Mouse (Mus musculus) embryonic facial prominence, embryonic 11.5 days (tissue): ENCODE results near the gene Ccl9. TPM values are rescaled to one million over a fixed set of nuclear protein-coding genes. Genes with fewer than 3 reads are reported as not detected.

Source experiments
- ATAC-seq: fragments of 200-750 bp; cut with Nextera tagmentation; replicated peaks from 2 replicates; pipeline ENCODE4 v1.8.0; 2017; ENCODE audit warnings: low read depth; ENCODE audit not compliant: insufficient number of reproducible peaks, low FRiP score, low TSS enrichment
- DNase-seq: peaks from one replicate; pipeline ENCODE4 v3.0.0-alpha.2; 2015; ENCODE audit warnings: low spot score
- H3K27ac ChIP-seq: fragments of 300-500 bp; sonication (generic); replicated peaks from 2 replicates; pipeline ENCODE4 v1.5.1; 2014; ENCODE audit warnings: mild to moderate bottlenecking, low read depth, low read length, control low read depth
- H3K27me3 ChIP-seq: fragments of 300-500 bp; sonication (generic); 2 replicates; pipeline ENCODE4 v1.6.1; 2014; ENCODE audit warnings: mild to moderate bottlenecking, low read length, moderate library complexity, mixed read lengths; ENCODE audit not compliant: control insufficient read depth, insufficient read depth
- H3K36me3 ChIP-seq: fragments of 300-500 bp; sonication (generic); replicated peaks from 2 replicates; pipeline ENCODE4 v1.6.1; 2014; ENCODE audit warnings: low read depth, mild to moderate bottlenecking, low read length, moderate library complexity, mixed read lengths; ENCODE audit not compliant: control insufficient read depth, insufficient read depth
- H3K4me1 ChIP-seq: fragments of 300-500 bp; sonication (generic); 2 replicates; pipeline ENCODE4 v1.6.1; 2014; ENCODE audit warnings: low read length, mixed read lengths; ENCODE audit not compliant: control insufficient read depth, insufficient read depth
- H3K4me2 ChIP-seq: fragments of 300-500 bp; sonication (generic); 2 replicates; pipeline ENCODE4 v1.6.1; 2014; ENCODE audit warnings: low read depth, mild to moderate bottlenecking, control low read depth, low read length, moderate library complexity
- H3K4me3 ChIP-seq: fragments of 300-500 bp; sonication (generic); 2 replicates; pipeline ENCODE4 v1.5.1; 2014; ENCODE audit warnings: low read depth, low read length, control low read depth
- H3K9ac ChIP-seq: fragments of 300-500 bp; sonication (generic); replicated peaks from 2 replicates; pipeline ENCODE4 v1.6.1; 2014; ENCODE audit warnings: mild to moderate bottlenecking, control low read depth, low read length
- H3K9me3 ChIP-seq: fragments of 300-500 bp; sonication (generic); replicated peaks from 2 replicates; pipeline ENCODE4 v1.6.1; 2016; ENCODE audit warnings: mild to moderate bottlenecking, low read length, inconsistent platforms, mixed read lengths; ENCODE audit not compliant: control insufficient read depth
- WGBS: fragments of 180-500 bp; shearing (Covaris S2); extraction: QIAGEN DNeasy Blood & Tissue Kit; methylation state at CpG from one replicate; pipeline ENCODE4 v1.1.7; 2014; 5-methylcytosine and 5-hydroxymethylcytosine counted together
- polyA plus RNA-seq: library from polyadenylated mRNA; unstranded; fragments of >200 nt; fragmentation: Nextera tagmentation; extraction: Ambion mirVana; gene quantifications from 2 replicates; pipeline ENCODE4 v1.2.1, GENCODE M21; 2014

Gene Ccl9
- polyA plus RNA-seq, 1 experiment from 2014 or later, result 1.2 TPM

DNA sequence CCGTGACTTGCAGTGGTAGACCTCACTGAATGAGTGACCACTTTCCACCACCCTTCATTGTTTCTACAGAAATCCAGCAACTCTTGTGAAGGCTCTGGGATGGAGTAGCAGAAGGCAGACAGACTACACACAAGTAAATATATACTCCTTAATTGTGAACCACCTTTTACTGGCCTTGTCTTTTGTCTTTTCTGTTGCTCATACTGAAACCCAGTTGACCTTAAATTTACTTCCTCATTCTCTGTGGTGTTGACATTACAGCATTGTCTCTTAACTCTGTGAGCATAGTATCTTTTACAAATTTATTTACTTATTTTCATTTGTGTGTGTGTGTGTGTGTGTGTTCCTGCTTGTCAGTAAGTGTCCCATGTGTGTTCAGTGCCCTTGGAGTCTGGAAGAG, 45.2 kb downstream of the Ccl9 start:
- WGBS, result 90% methylated on average over 1 of the region's 1 CpGs
- H3K9ac ChIP-seq, result no peak overlapping the region
- H3K36me3 ChIP-seq, result no peaks in the 10 kb centered on the region

GRCm38 (mm10) chr11:83530360-83530759, 48.1 kb downstream of the Ccl9 start, which contains the start of gene Ccl5:
Ccl5 (minus strand) TSS chr11:83530518.
- H3K27ac ChIP-seq, result no peak within 1 kb of the TSS
- no peak within 1 kb of the TSS for H3K9ac ChIP-seq
- H3K27me3 ChIP-seq, result no peaks in the 10 kb centered on the region
- 86% methylated on average over 5 of the region's 5 CpGs for WGBS
- DNase-seq (no peak), ATAC-seq (no peak)
- no peak within 1 kb of the TSS for H3K4me2 ChIP-seq
- H3K9me3 ChIP-seq, result no peaks in the 10 kb centered on the region
- no peak within 1 kb of the TSS for H3K4me3 ChIP-seq
- H3K4me1 ChIP-seq, result no peaks in the 10 kb centered on the region; the same call in 1 of the 2 replicates
- H3K36me3 ChIP-seq, result no peaks in the 10 kb centered on the region

More for the DNA sequence above, 45.2 kb downstream of the Ccl9 start:
- no peak for DNase-seq
- Histone ChIP-seq H3K4me2 (no peak overlapping the region), H3K4me3 (no peak overlapping the region), H3K4me1 (no peaks in the 10 kb centered on the region; the same call in 1 of the 2 replicates), H3K27ac (no peak overlapping the region), H3K9me3 (no peaks in the 10 kb centered on the region), H3K27me3 (no peaks in the 10 kb centered on the region)
- ATAC-seq, result no peak

DNA sequence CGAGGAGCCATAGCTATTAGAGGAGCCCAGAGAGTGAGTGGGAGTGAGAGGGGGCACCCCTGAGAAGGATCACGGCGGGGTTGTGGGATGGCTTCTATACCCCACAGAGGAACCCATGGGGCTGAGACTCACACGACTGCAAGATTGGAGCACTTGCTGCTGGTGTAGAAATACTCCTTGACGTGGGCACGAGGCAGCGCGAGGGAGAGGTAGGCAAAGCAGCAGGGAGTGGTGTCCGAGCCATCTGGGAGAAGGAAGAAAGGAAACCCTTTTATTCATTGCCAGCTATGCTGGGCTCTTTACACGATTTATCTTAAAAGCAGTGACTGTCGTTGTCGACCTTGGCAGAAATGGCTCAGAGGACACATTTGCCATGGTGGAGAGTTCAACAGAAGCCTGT, 49.4 kb downstream of the Ccl9 start:
- no peak for DNase-seq
- H3K4me1 ChIP-seq, result no peaks in the 10 kb centered on the region
- H3K4me3 ChIP-seq, result no peak overlapping the region
- no peaks in the 10 kb centered on the region for H3K9me3 ChIP-seq
- H3K9ac ChIP-seq, result no peak overlapping the region
- ATAC-seq, result no peak
- no peak overlapping the region for H3K27ac ChIP-seq
- H3K4me2 ChIP-seq, result no peak overlapping the region
- WGBS, result 59% methylated on average over 12 of the region's 12 CpGs
- H3K36me3 ChIP-seq, result no peaks in the 10 kb centered on the region
- no peaks in the 10 kb centered on the region for H3K27me3 ChIP-seq

Other genes starting within 250 kb of the Ccl9 start
- 2.1 and 2.4 TPM in 2 replicates for gene Rasl10b, start 169.5 kb downstream of the Ccl9 start, polyA plus RNA-seq
- gene Gas2l2, start 149.2 kb downstream of the Ccl9 start, polyA plus RNA-seq, result not detected in 2 replicates
- gene 1700020L24Rik, start 141.0 kb downstream of the Ccl9 start, polyA plus RNA-seq, result 0.38 and 0.54 TPM in 2 replicates
- gene Mmp28, start 115.6 kb downstream of the Ccl9 start, polyA plus RNA-seq, result 3.2 and 3.8 TPM in 2 replicates
- 7.5 and 8.9 TPM in 2 replicates for gene Taf15, start 105.5 kb downstream of the Ccl9 start, polyA plus RNA-seq
- not detected in 2 replicates for gene Heatr9, start 56.5 kb downstream of the Ccl9 start, polyA plus RNA-seq
- gene Ccl5, start 48.1 kb downstream of the Ccl9 start, polyA plus RNA-seq, result not detected in 2 replicates
- 1.2 and 3.1 TPM in 2 replicates for gene Ccl6, start 14.5 kb upstream of the Ccl9 start, polyA plus RNA-seq
- not detected in 2 replicates for gene Rpl9-ps1, start 67.0 kb upstream of the Ccl9 start, polyA plus RNA-seq
- gene Ccl3, start 70.7 kb upstream of the Ccl9 start, polyA plus RNA-seq, result 0.68 and 1.6 TPM in 2 replicates
- 0.92 TPM in 1 of 2 replicates, not detected in the other for gene Ccl4, start 83.9 kb upstream of the Ccl9 start, polyA plus RNA-seq
- gene Wfdc17, start 125.4 kb upstream of the Ccl9 start, polyA plus RNA-seq, result 0.59 TPM in 1 of 2 replicates, not detected in the other
- not detected in 2 replicates for gene Wfdc18, start 130.4 kb upstream of the Ccl9 start, polyA plus RNA-seq
- 0.57 TPM in 1 of 2 replicates, not detected in the other for gene Wfdc21, start 168.3 kb upstream of the Ccl9 start, polyA plus RNA-seq
- gene Heatr6, start 175.1 kb upstream of the Ccl9 start, polyA plus RNA-seq, result 21.6 and 22.3 TPM in 2 replicates